Mouse (Mus musculus): ENCODE measurements at regions not wholly inside any gene's neighbourhood (a gene's known extent, or its start where the extent isn't known, plus 50 kb on each side); places are given as distances from the start of the nearest gene placed in this dataset.

- Histone ChIP-seq H3K36me3 (ENCODE audit: control insufficient read depth, insufficient read depth) (no peaks in the 10 kb centered on the region), H3K4me3 (no peak overlapping the region), H3K4me2 (ENCODE audit: low read depth) (no peak overlapping the region), H3K27me3 (ENCODE audit: control insufficient read depth, insufficient read depth, insufficient read length) (no peaks in the 10 kb centered on the region), H3ac (ENCODE audit: control insufficient read depth, insufficient read length) (no peak overlapping the region), H3K79me2 (ENCODE audit: control insufficient read depth, insufficient read depth) (no peaks in the 10 kb centered on the region)
- TF ChIP-seq USF1 (IDR thresholded peaks at IDR 0.05; ENCODE audit: low read depth) = no peak
- no peak for TF ChIP-seq E2F4 (IDR thresholded peaks at IDR 0.05; ENCODE audit: insufficient read depth)
- TF ChIP-seq TCF3 (IDR thresholded peaks at IDR 0.05; ENCODE audit: insufficient read length, low read depth) = no peak
- no peak for TF ChIP-seq MYOG (IDR thresholded peaks at IDR 0.05; ENCODE audit: control insufficient read depth in 1 of 3, insufficient read depth in 1 of 3, insufficient read length in 2 of 3, low read depth in 2 of 3)
- TF ChIP-seq SRF (IDR thresholded peaks at IDR 0.05; ENCODE audit: control insufficient read depth, insufficient read length, low read depth) = no peak
- TF ChIP-seq REST (IDR thresholded peaks at IDR 0.05; ENCODE audit: insufficient read depth, insufficient read length) = no peak
- no peak for TF ChIP-seq MYOD1 (IDR thresholded peaks at IDR 0.05; ENCODE audit: control insufficient read depth in 1 of 3, insufficient read length in 2 of 3, low read depth in 2 of 3)
- TF ChIP-seq TCF12 (IDR thresholded peaks at IDR 0.05; ENCODE audit: insufficient read depth, poor library complexity, severe bottlenecking) = no peak
- TF ChIP-seq CEBPB (IDR thresholded peaks at IDR 0.05; ENCODE audit: insufficient read depth, poor library complexity, severe bottlenecking) = no peak
- TF ChIP-seq POLR2A (IDR thresholded peaks at IDR 0.05; ENCODE audit: insufficient read length, low read depth) = no peak
Observed at GRCm38 (mm10) chr2:105607969-105608538, 60.6 kb upstream of the Pax6 start.

GRCm38 (mm10) chr2:105608756-105609155, 59.9 kb upstream of the Pax6 start:
- H3K4me2 ChIP-seq (ENCODE audit: low read depth) = no peak overlapping the region
- H3ac ChIP-seq (ENCODE audit: control insufficient read depth, insufficient read length) = no peak overlapping the region
- TF ChIP-seq SRF (IDR thresholded peaks at IDR 0.05; ENCODE audit: control insufficient read depth, insufficient read length, low read depth) (no peak), POLR2A (IDR thresholded peaks at IDR 0.05; ENCODE audit: insufficient read length, low read depth) (no peak), POLR2AphosphoS2 (IDR thresholded peaks at IDR 0.05; ENCODE audit: insufficient read length, low read depth) (no peak), CEBPB (IDR thresholded peaks at IDR 0.05; ENCODE audit: insufficient read depth, poor library complexity, severe bottlenecking) (no peak)
- no peak overlapping the region for H3K4me3 ChIP-seq
- no peaks in the 10 kb centered on the region for H3K27me3 ChIP-seq (ENCODE audit: control insufficient read depth, insufficient read depth, insufficient read length)
- H3K36me3 ChIP-seq (ENCODE audit: control insufficient read depth, insufficient read depth) = no peaks in the 10 kb centered on the region
- no peaks in the 10 kb centered on the region for H3K79me2 ChIP-seq (ENCODE audit: control insufficient read depth, insufficient read depth)

- Histone ChIP-seq H3K4me2 (ENCODE audit: low read depth) (no peak overlapping the region), H3K4me3 (no peak overlapping the region), H3K36me3 (ENCODE audit: control insufficient read depth, insufficient read depth) (no peaks in the 10 kb centered on the region), H3ac (ENCODE audit: control insufficient read depth, insufficient read length) (no peak overlapping the region), H3K27me3 (ENCODE audit: control insufficient read depth, insufficient read depth, insufficient read length) (no peaks in the 10 kb centered on the region), H3K79me2 (ENCODE audit: control insufficient read depth, insufficient read depth) (no peaks in the 10 kb centered on the region)
- no peak for TF ChIP-seq POLR2A (IDR thresholded peaks at IDR 0.05; ENCODE audit: insufficient read length, low read depth)
- TF ChIP-seq CEBPB (IDR thresholded peaks at IDR 0.05; ENCODE audit: insufficient read depth, poor library complexity, severe bottlenecking) = no peak
- no peak for TF ChIP-seq REST (IDR thresholded peaks at IDR 0.05; ENCODE audit: insufficient read depth, insufficient read length)
- TF ChIP-seq MAX (IDR thresholded peaks at IDR 0.05; ENCODE audit: low read depth) = no peak
- no peak for TF ChIP-seq E2F4 (IDR thresholded peaks at IDR 0.05; ENCODE audit: insufficient read depth)
- no peak for TF ChIP-seq SRF (IDR thresholded peaks at IDR 0.05; ENCODE audit: control insufficient read depth, insufficient read length, low read depth)
Observed at GRCm38 (mm10) chr2:105611014-105611413, 57.7 kb upstream of the Pax6 start.

GRCm38 (mm10) chr2:105611651-105612050, 57.0 kb upstream of the Pax6 start:
- no peak for TF ChIP-seq MYOD1 (IDR thresholded peaks at IDR 0.05; ENCODE audit: control insufficient read depth in 1 of 3, insufficient read length in 2 of 3, low read depth in 2 of 3)
- no peak for TF ChIP-seq MAX (IDR thresholded peaks at IDR 0.05; ENCODE audit: low read depth)
- TF ChIP-seq MYOG (IDR thresholded peaks at IDR 0.05; ENCODE audit: control insufficient read depth in 1 of 3, insufficient read depth in 1 of 3, insufficient read length in 2 of 3, low read depth in 2 of 3) = no peak
- TF ChIP-seq CEBPB (IDR thresholded peaks at IDR 0.05; ENCODE audit: insufficient read depth, poor library complexity, severe bottlenecking) = no peak
- no peak for TF ChIP-seq E2F4 (IDR thresholded peaks at IDR 0.05; ENCODE audit: insufficient read depth)
- TF ChIP-seq POLR2A (IDR thresholded peaks at IDR 0.05; ENCODE audit: insufficient read length, low read depth) = no peak
- TF ChIP-seq POLR2AphosphoS2 (IDR thresholded peaks at IDR 0.05; ENCODE audit: insufficient read length, low read depth) = no peak
- TF ChIP-seq REST (IDR thresholded peaks at IDR 0.05; ENCODE audit: insufficient read depth, insufficient read length) = no peak
- TF ChIP-seq SRF (IDR thresholded peaks at IDR 0.05; ENCODE audit: control insufficient read depth, insufficient read length, low read depth) = no peak
- TF ChIP-seq USF1 (IDR thresholded peaks at IDR 0.05; ENCODE audit: low read depth) = no peak
- no peak for TF ChIP-seq TCF12 (IDR thresholded peaks at IDR 0.05; ENCODE audit: insufficient read depth, poor library complexity, severe bottlenecking)
- no peak for TF ChIP-seq TCF3 (IDR thresholded peaks at IDR 0.05; ENCODE audit: insufficient read length, low read depth)
- Histone ChIP-seq H3K27me3 (ENCODE audit: control insufficient read depth, insufficient read depth, insufficient read length) (no peaks in the 10 kb centered on the region), H3K79me2 (ENCODE audit: control insufficient read depth, insufficient read depth) (no peaks in the 10 kb centered on the region), H3K36me3 (ENCODE audit: control insufficient read depth, insufficient read depth) (no peaks in the 10 kb centered on the region), H3K4me3 (no peak overlapping the region), H3ac (ENCODE audit: control insufficient read depth, insufficient read length) (no peak overlapping the region), H3K4me2 (ENCODE audit: low read depth) (no peak overlapping the region)

GRCm38 (mm10) chr2:105612051-105612664, 56.5 kb upstream of the Pax6 start:
- TF ChIP-seq USF1 (IDR thresholded peaks at IDR 0.05; ENCODE audit: low read depth) (no peak), TCF3 (IDR thresholded peaks at IDR 0.05; ENCODE audit: insufficient read length, low read depth) (no peak), POLR2A (IDR thresholded peaks at IDR 0.05; ENCODE audit: insufficient read length, low read depth) (no peak), CEBPB (IDR thresholded peaks at IDR 0.05; ENCODE audit: insufficient read depth, poor library complexity, severe bottlenecking) (no peak), POLR2AphosphoS2 (IDR thresholded peaks at IDR 0.05; ENCODE audit: insufficient read length, low read depth) (no peak), TCF12 (IDR thresholded peaks at IDR 0.05; ENCODE audit: insufficient read depth, poor library complexity, severe bottlenecking) (no peak), REST (IDR thresholded peaks at IDR 0.05; ENCODE audit: insufficient read depth, insufficient read length) (no peak), SRF (IDR thresholded peaks at IDR 0.05; ENCODE audit: control insufficient read depth, insufficient read length, low read depth) (no peak), MYOD1 (IDR thresholded peaks at IDR 0.05; ENCODE audit: control insufficient read depth in 1 of 3, insufficient read length in 2 of 3, low read depth in 2 of 3) (no peak), MYOG (IDR thresholded peaks at IDR 0.05; ENCODE audit: control insufficient read depth in 1 of 3, insufficient read depth in 1 of 3, insufficient read length in 2 of 3, low read depth in 2 of 3) (no peak), E2F4 (IDR thresholded peaks at IDR 0.05; ENCODE audit: insufficient read depth) (no peak), MAX (IDR thresholded peaks at IDR 0.05; ENCODE audit: low read depth) (no peak)
- Histone ChIP-seq H3K79me2 (ENCODE audit: control insufficient read depth, insufficient read depth) (no peaks in the 10 kb centered on the region), H3K4me3 (no peak overlapping the region), H3ac (ENCODE audit: control insufficient read depth, insufficient read length) (no peak overlapping the region), H3K36me3 (ENCODE audit: control insufficient read depth, insufficient read depth) (no peaks in the 10 kb centered on the region), H3K4me2 (ENCODE audit: low read depth) (no peak overlapping the region), H3K27me3 (ENCODE audit: control insufficient read depth, insufficient read depth, insufficient read length) (no peaks in the 10 kb centered on the region)
